Mouse (Mus musculus): ENCODE results near the gene Kcna3. TPM values are rescaled to one million over a fixed set of nuclear protein-coding genes. Genes with fewer than 3 reads are reported as not detected.

The Kcna3 gene
- total RNA-seq, 2 experiments from 2014 or later = 13.8 to 17.1 TPM

- DNase-seq (ENCODE audit: low spot score in 2 of 2) = no peak
Observed at GRCm38 (mm10) chr3:107061468-107061867, 25.5 kb downstream of the Kcna3 start.

GRCm38 (mm10) chr3:107062771-107063170, 26.8 kb downstream of the Kcna3 start:
- DNase-seq (ENCODE audit: low spot score in 2 of 2) = no peak

- DNase-seq (ENCODE audit: low spot score in 2 of 2) = peak in 1 of 2 experiments; percentile 8
Observed at GRCm38 (mm10) chr3:107065510-107066095, 29.6 kb downstream of the Kcna3 start.

GRCm38 (mm10) chr3:107066165-107066850, 30.3 kb downstream of the Kcna3 start:
- DNase-seq (ENCODE audit: low spot score in 2 of 2) = peak in 1 of 2 experiments; percentile 7

GRCm38 (mm10) chr3:107067245-107067644, 31.3 kb downstream of the Kcna3 start:
- DNase-seq (ENCODE audit: low spot score in 2 of 2) = no peak

GRCm38 (mm10) chr3:107073863-107074262, 37.9 kb downstream of the Kcna3 start:
- DNase-seq (ENCODE audit: low spot score in 2 of 2) = no peak

GRCm38 (mm10) chr3:107075705-107076104, 39.7 kb downstream of the Kcna3 start:
- no peak for DNase-seq (ENCODE audit: low spot score in 2 of 2)

- no peak for DNase-seq (ENCODE audit: low spot score in 2 of 2)
Observed at GRCm38 (mm10) chr3:107076658-107077057, 40.7 kb downstream of the Kcna3 start.

- DNase-seq (ENCODE audit: low spot score in 2 of 2) = no peak
Observed at GRCm38 (mm10) chr3:107077101-107077500, 41.1 kb downstream of the Kcna3 start.

- no peak for DNase-seq (ENCODE audit: low spot score in 2 of 2)
Observed at GRCm38 (mm10) chr3:107080803-107081202, 44.8 kb downstream of the Kcna3 start.

GRCm38 (mm10) chr3:107081227-107081626, 45.3 kb downstream of the Kcna3 start:
- DNase-seq (ENCODE audit: low spot score in 2 of 2) = no peak

GRCm38 (mm10) chr3:107084586-107084985, 48.6 kb downstream of the Kcna3 start:
- no peak for DNase-seq (ENCODE audit: low spot score in 2 of 2)

GRCm38 (mm10) chr3:107087410-107087809, 51.4 kb downstream of the Kcna3 start:
- no peak for DNase-seq (ENCODE audit: low spot score in 2 of 2)

Other genes with a start within 250 kb of the Kcna3 start
- gene Cd53, start 246.0 kb upstream of the Kcna3 start, total RNA-seq (2021) = 10 to 100 TPM; 10.7 to 11.1 TPM
- not detected for gene Olfr266, start 209.9 kb upstream of the Kcna3 start, total RNA-seq (2021)
- 10 to 100 TPM; 76.1 to 82.3 TPM for gene Kcna2, start 65.0 kb downstream of the Kcna3 start, total RNA-seq (2021)
- not detected for gene Kcna10, start 146.9 kb downstream of the Kcna3 start, total RNA-seq (2021)
- not detected for gene Cym, start 185.6 kb downstream of the Kcna3 start, total RNA-seq (2021)
- gene A630076J17Rik, start 194.4 kb downstream of the Kcna3 start, total RNA-seq (2021) = not detected
- gene Prok1, start 203.5 kb downstream of the Kcna3 start, total RNA-seq (2021) = not detected
- 10 to 100 TPM; 61.1 to 62.6 TPM for gene Lamtor5, start 242.7 kb downstream of the Kcna3 start, total RNA-seq (2021)

All from layer of hippocampus, postnatal 14 days (tissue).